Mouse (Mus musculus) cortical plate, adult 2 months (tissue): ENCODE data around the gene Ahr. TPM values are rescaled to one million over a fixed set of nuclear protein-coding genes. Genes with fewer than 3 reads are reported as not detected.

Source experiments
- H3K27ac ChIP-seq: fragments of 200-500 bp; 2 replicates; pipeline ENCODE4 v1.5.1; 2012; ENCODE audit warnings: low read length, control low read depth, inconsistent platforms; ENCODE audit not compliant: insufficient read depth
- H3K4me1 ChIP-seq: fragments of 200-500 bp; 2 replicates; pipeline ENCODE4 v1.6.1; 2011; ENCODE audit warnings: low read length; ENCODE audit not compliant: control insufficient read depth, insufficient read depth
- H3K4me3 ChIP-seq: fragments of 200-500 bp; 2 replicates; pipeline ENCODE4 v1.5.1; 2011; ENCODE audit warnings: mild to moderate bottlenecking, low read length, control low read depth; ENCODE audit not compliant: insufficient read depth
- CTCF ChIP-seq: fragments of 200-500 bp; IDR thresholded peaks from 2 replicates; pipeline ENCODE4 v1.5.1; 2011; ENCODE audit warnings: mild to moderate bottlenecking, control low read depth, low read length; ENCODE audit not compliant: insufficient read depth; ENCODE audit errors: extremely low read depth
- POLR2A ChIP-seq: fragments of 200-500 bp; IDR thresholded peaks from 2 replicates; pipeline ENCODE4 v1.6.1; 2011; ENCODE audit warnings: mild to moderate bottlenecking, low read length, control low read depth; ENCODE audit not compliant: insufficient read depth; ENCODE audit errors: extremely low read depth
- polyA plus RNA-seq: library from polyadenylated mRNA; depleted of rRNA; stranded (reverse); fragments of >200 nt; gene quantifications from 2 replicates; pipeline ENCODE4 v1.2.3, GENCODE M21; 2012

The Ahr gene
- polyA plus RNA-seq, 1 experiment = 5.4 TPM

GRCm38 (mm10) chr12:35459662-35460061 is 75.2 kb downstream of the Ahr start:
- Histone ChIP-seq H3K4me1 (no peaks in the 10 kb centered on the region), H3K4me3 (no peak overlapping the region), H3K27ac (no peak overlapping the region)
- TF ChIP-seq CTCF (no peak), POLR2A (no peak)
